Mouse (Mus musculus) liver, postnatal 0 days (tissue): ENCODE results near the gene Tmem212. TPM values are rescaled to one million over a fixed set of nuclear protein-coding genes. Genes with fewer than 3 reads are reported as not detected.

ENCODE experiments used
- ATAC-seq: fragments of 200-750 bp; cut with Nextera tagmentation; 2 replicates; pipeline ENCODE4 v1.8.0; 2017; ENCODE audit warnings: mild to moderate bottlenecking, moderate library complexity
- DNase-seq: peaks from one replicate; pipeline ENCODE4 v3.0.0-alpha.2; 2016
- H3K27ac ChIP-seq: fragments of 300-500 bp; sonication (generic); 2 replicates; pipeline ENCODE4 v1.5.1; 2014; ENCODE audit warnings: antibody characterized with exemption, moderate library complexity, mild to moderate bottlenecking, low read depth
- H3K27me3 ChIP-seq: fragments of 300-500 bp; sonication (generic); 2 replicates; pipeline ENCODE4 v1.6.1; 2014; ENCODE audit warnings: low read length, control low read depth, mixed read lengths; ENCODE audit not compliant: insufficient read depth
- H3K36me3 ChIP-seq: fragments of 300-500 bp; sonication (generic); replicated peaks from 2 replicates; pipeline ENCODE4 v1.6.1; 2014; ENCODE audit warnings: mild to moderate bottlenecking, control low read depth, low read length, moderate library complexity, mixed read lengths; ENCODE audit not compliant: insufficient read depth
- H3K4me1 ChIP-seq: fragments of 300-500 bp; sonication (generic); 2 replicates; pipeline ENCODE4 v1.6.1; 2014; ENCODE audit warnings: antibody characterized with exemption, mild to moderate bottlenecking, control low read depth; ENCODE audit not compliant: insufficient read depth
- H3K4me2 ChIP-seq: fragments of 300-500 bp; sonication (generic); 2 replicates; pipeline ENCODE4 v1.6.1; 2014; ENCODE audit warnings: low read depth, mild to moderate bottlenecking, low read length, moderate library complexity, mixed read lengths
- H3K4me3 ChIP-seq: fragments of 300-500 bp; sonication (generic); 2 replicates; pipeline ENCODE4 v1.5.1; 2014; ENCODE audit warnings: low read depth, low read length
- H3K9ac ChIP-seq: fragments of 300-500 bp; sonication (generic); replicated peaks from 2 replicates; pipeline ENCODE4 v1.6.1; 2014; ENCODE audit warnings: mild to moderate bottlenecking, moderate library complexity
- H3K9me3 ChIP-seq: fragments of 300-500 bp; sonication (generic); 2 replicates; pipeline ENCODE4 v1.6.1; 2016; ENCODE audit warnings: mild to moderate bottlenecking, control low read depth, low read length, mixed read lengths
- CTCF ChIP-seq: sonication (generic); IDR thresholded peaks from 2 replicates; pipeline ENCODE4 v1.5.1; 2016; ENCODE audit warnings: antibody characterized with exemption, low read depth
- EP300 ChIP-seq: IDR thresholded peaks from 2 replicates; pipeline ENCODE4 v1.6.1; 2016; ENCODE audit warnings: antibody characterized with exemption, low read depth, mild to moderate bottlenecking
- WGBS: fragments of 180-500 bp; shearing (Covaris S2); extraction: QIAGEN DNeasy Blood & Tissue Kit; methylation state at CpG from one replicate; pipeline ENCODE4 v1.1.7; 2014; ENCODE audit not compliant: insufficient replicate concordance; 5-methylcytosine and 5-hydroxymethylcytosine counted together
- polyA plus RNA-seq: library from polyadenylated mRNA; unstranded; fragments of >200 nt; fragmentation: Nextera tagmentation; extraction: Ambion mirVana; gene quantifications from 2 replicates; pipeline ENCODE4 v1.2.1, GENCODE M21; 2015

Gene Tmem212
- polyA plus RNA-seq, 1 experiment from 2014 or later: 0.26 TPM

- no peak overlapping the region for H3K4me3 ChIP-seq
- H3K4me1 ChIP-seq: peaks cover 13% of the 10 kb centered on the region; the same call in 1 of the 2 replicates
- H3K4me2 ChIP-seq: no peak overlapping the region
- no peaks in the 10 kb centered on the region for H3K27me3 ChIP-seq
- WGBS: 78% methylated on average over 7 of the region's 7 CpGs
- ATAC-seq (no peak), DNase-seq (no peak)
- peaks cover 8% of the 10 kb centered on the region; the same call in 1 of the 2 replicates for H3K9me3 ChIP-seq
- H3K9ac ChIP-seq: no peak overlapping the region
- H3K36me3 ChIP-seq: no peaks in the 10 kb centered on the region
- TF ChIP-seq EP300: no peak
- TF ChIP-seq CTCF: no peak
- H3K27ac ChIP-seq: peak overlapping the region; percentile 88; the same call in 1 of the 2 replicates
Observed at GRCm38 (mm10) chr3:27906647-27907209, 10.6 kb upstream of the Tmem212 start.

GRCm38 (mm10) chr3:27904659-27905330 lies 8.6 kb upstream of the Tmem212 start:
- Histone ChIP-seq H3K9ac (no peak overlapping the region), H3K4me1 (peaks cover 13% of the 10 kb centered on the region; the same call in 1 of the 2 replicates), H3K27ac (peak overlapping the region; percentile 88), H3K4me2 (0 out of 2 replicates have a peak overlapping the region, but pooled peaks have one; percentile 10), H3K4me3 (no peak overlapping the region), H3K9me3 (no peaks in the 10 kb centered on the region), H3K27me3 (no peaks in the 10 kb centered on the region), H3K36me3 (no peaks in the 10 kb centered on the region)
- DNase-seq (peak; percentile 65), ATAC-seq (peak; percentile 98)
- TF ChIP-seq EP300 (peak; percentile 78), CTCF (peak; percentile 41)
- WGBS: 30% methylated on average over 13 of the region's 13 CpGs

GRCm38 (mm10) chr3:27901846-27902245 lies 5.7 kb upstream of the Tmem212 start:
- Histone ChIP-seq H3K36me3 (no peaks in the 10 kb centered on the region), H3K4me1 (peaks cover 29% of the 10 kb centered on the region), H3K9ac (no peak overlapping the region), H3K9me3 (no peaks in the 10 kb centered on the region), H3K27ac (no peak overlapping the region), H3K4me3 (no peak overlapping the region), H3K27me3 (no peaks in the 10 kb centered on the region), H3K4me2 (no peak overlapping the region)
- TF ChIP-seq CTCF: peak; percentile 50
- no peak for TF ChIP-seq EP300
- ATAC-seq (no peak), DNase-seq (peak; percentile 39)
- WGBS: 81% methylated on average over 6 of the region's 6 CpGs

DNA sequence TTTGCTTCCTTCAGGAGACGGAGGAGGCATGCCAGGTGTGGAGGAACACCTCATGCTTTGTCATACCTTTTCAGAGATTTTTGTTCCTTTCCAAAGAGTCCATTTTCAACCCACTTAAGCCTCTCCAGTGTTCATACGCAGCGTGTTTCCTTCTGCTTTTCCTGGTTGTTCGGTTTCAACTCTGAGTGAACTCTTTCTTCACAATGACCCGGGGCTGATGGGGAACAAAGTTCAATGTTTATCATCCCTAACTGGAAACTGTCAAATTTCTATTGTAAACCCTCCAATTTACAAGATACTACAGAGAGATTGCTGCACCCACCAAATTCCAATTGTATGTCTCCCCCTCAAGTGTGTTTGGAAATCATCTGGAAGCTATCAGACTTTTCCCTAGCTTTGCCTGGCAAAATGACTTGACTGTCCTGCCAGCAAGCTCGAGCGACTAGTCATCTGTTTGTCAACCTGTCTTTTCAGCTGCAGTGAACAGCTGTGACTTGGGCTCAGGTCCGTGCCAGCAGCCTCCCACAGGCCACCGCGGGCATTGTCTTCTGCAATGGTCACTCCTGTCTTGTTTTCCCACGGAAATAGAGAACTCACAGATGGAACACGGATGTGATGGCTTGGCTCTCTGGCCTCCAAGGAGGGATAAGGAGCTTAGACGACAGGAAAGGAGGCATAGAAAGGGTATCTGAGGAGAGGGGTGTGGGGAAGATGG lies 3.0 kb upstream of the Tmem212 start:
- peak; percentile 88 for ATAC-seq
- no peaks in the 10 kb centered on the region for H3K27me3 ChIP-seq
- no peaks in the 10 kb centered on the region for H3K36me3 ChIP-seq
- H3K9ac ChIP-seq: peak overlapping the region; percentile 47
- H3K4me2 ChIP-seq: peak overlapping the region; percentile 39; the same call in 1 of the 2 replicates
- H3K4me1 ChIP-seq: peaks cover 16% of the 10 kb centered on the region
- 24% methylated on average over 13 of the region's 13 CpGs for WGBS
- no peaks in the 10 kb centered on the region for H3K9me3 ChIP-seq
- DNase-seq: peak; percentile 48
- peak overlapping the region; percentile 89 for H3K27ac ChIP-seq
- no peak overlapping the region for H3K4me3 ChIP-seq
- peak; percentile 39 for TF ChIP-seq CTCF
- peak; percentile 10; the same call in 1 of the 2 replicates for TF ChIP-seq EP300

- H3K4me1 ChIP-seq: peaks cover 16% of the 10 kb centered on the region
- no peak for DNase-seq
- H3K27me3 ChIP-seq: no peaks in the 10 kb centered on the region
- H3K27ac ChIP-seq: peak overlapping the region; percentile 89
- H3K9ac ChIP-seq: no peak overlapping the region; the same call in 1 of the 2 replicates
- no peak for TF ChIP-seq EP300
- TF ChIP-seq CTCF: no peak
- peak overlapping the region; percentile 39; the same call in 1 of the 2 replicates for H3K4me2 ChIP-seq
- WGBS: 27% methylated on average over 10 of the region's 10 CpGs
- no peak overlapping the region for H3K4me3 ChIP-seq
- no peaks in the 10 kb centered on the region for H3K36me3 ChIP-seq
- no peak; the same call in 1 of the 2 replicates for ATAC-seq
- no peaks in the 10 kb centered on the region for H3K9me3 ChIP-seq
Observed at GRCm38 (mm10) chr3:27898178-27898577, 2.0 kb upstream of the Tmem212 start.

DNA sequence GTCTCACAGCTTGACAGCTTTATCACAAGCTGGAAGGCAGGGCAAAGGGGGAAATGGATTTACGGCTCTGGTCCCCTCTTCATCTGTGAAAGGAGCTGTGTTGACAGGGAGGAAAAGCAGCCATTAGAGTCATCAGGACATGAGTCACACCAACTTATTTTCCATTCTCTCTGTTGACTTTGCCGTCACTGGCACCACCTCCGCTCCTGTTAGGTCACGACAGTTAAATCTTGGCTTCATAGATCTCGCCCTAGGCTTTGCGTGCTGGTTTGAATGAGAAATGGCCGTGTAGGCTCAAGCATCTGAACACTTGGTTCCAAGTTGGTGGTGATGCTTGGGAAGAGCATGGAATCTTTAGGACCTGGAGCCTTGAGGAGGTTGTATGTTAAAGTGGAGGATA lies 9.6 kb downstream of the Tmem212 start:
- Histone ChIP-seq H3K4me3 (no peak overlapping the region), H3K9ac (no peak overlapping the region), H3K9me3 (no peaks in the 10 kb centered on the region), H3K36me3 (no peaks in the 10 kb centered on the region), H3K27me3 (no peaks in the 10 kb centered on the region), H3K4me2 (no peak overlapping the region), H3K27ac (no peak overlapping the region), H3K4me1 (no peaks in the 10 kb centered on the region)
- DNase-seq: no peak
- 0 out of 2 replicates have a peak, but pooled peaks have one; percentile 9 for TF ChIP-seq EP300
- no peak for TF ChIP-seq CTCF
- 67% methylated on average over 7 of the region's 7 CpGs for WGBS
- no peak for ATAC-seq
